Mouse (Mus musculus): Measurements from ENCODE around the gene Itgae. TPM values are rescaled to one million over a fixed set of nuclear protein-coding genes. Genes with fewer than 3 reads are reported as not detected.

Itgae gene
- polyA plus RNA-seq, 1 experiment: 24.6 TPM

DNA sequence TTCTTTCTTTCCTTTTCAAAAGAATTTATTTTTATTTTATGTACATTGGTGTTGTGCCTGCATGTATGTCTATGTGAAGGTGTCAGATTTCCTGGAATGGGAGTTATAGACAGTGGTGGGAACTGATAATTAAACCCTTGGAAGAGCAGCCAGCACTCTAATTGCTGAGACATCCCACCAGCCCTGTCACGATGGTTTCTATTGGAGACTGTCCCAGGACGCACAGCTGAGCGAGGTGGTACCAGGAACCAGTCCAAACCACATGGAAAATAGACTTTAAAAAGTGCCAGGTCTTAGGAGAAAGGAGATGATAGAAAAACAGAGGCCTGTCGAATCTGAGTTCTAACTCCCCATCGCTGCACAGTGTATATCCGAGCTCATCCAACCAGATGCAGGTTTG is 64.7 kb downstream of the Itgae start:
- H3K27me3 ChIP-seq (ENCODE audit: control insufficient read depth, insufficient read depth, low read length): no peaks in the 10 kb centered on the region; the same call in 1 of the 2 replicates
- no peaks in the 10 kb centered on the region for H3K36me3 ChIP-seq (ENCODE audit: control insufficient read depth, insufficient read depth, low read length)
- H3K27ac ChIP-seq (ENCODE audit: control insufficient read depth, insufficient read depth, low read length): no peak overlapping the region
- no peak overlapping the region for H3K4me3 ChIP-seq (ENCODE audit: control insufficient read depth, insufficient read depth, low read length)
- no peaks in the 10 kb centered on the region for H3K4me1 ChIP-seq (replicated peaks; ENCODE audit: control insufficient read depth, insufficient read depth, low read length)
- WGBS: 77% methylated on average over 6 of the region's 6 CpGs
- DNase-seq: no peak
- TF ChIP-seq CTCF (IDR thresholded peaks at IDR 0.05; ENCODE audit: borderline replicate concordance, control insufficient read depth, extremely low read depth, insufficient read depth, low read length, poor library complexity) (no peak), POLR2A (IDR thresholded peaks at IDR 0.05; ENCODE audit: control insufficient read depth, extremely low read depth, insufficient read depth, low read length, poor library complexity) (no peak)

DNA sequence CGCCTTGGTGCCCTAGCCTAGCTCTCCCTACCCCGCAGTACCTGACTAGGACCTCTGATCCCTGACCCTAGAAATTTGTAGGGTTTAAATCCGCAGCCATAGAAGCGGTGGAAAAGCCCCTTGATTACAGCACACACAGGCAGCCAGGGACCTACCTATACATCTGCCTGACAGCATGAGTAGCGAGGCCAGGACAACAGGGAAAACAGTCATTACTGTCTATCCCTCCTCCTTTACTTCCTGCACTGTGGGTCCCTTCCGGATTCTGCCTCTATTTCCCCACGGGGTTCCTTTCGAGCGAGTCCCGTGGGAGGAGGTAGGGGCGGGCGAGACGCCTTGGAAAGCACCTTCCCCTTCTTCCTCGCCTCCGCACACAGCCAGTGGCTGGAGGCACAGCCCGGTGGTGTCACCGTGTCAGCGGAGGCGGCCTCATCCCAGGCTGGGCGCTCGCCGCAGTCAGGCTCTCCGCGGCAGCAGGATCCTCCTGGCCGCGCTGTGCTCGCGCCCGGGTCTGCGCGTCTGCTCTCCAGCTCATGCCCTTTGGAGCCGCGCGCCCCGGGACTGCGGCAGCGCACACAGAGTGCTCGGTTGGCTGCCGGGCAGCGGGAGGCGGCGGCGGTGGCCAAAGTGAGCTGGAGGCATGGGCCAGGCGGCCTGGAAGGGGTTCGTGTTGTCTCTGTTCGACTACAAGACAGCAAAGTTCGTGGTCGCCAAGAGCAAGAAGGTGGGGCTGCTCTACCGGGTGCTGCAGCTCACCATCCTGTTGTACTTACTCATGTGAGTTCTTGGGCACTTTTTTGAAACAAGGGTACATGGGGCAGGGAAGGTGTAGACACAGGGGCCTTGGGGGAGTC is 69.8 kb downstream of the Itgae start, which contains the start of gene P2rx5:
Gene P2rx5 (plus strand): TSS at position 465 of the 854 bp plus-strand sequence.
- Histone ChIP-seq H3K27me3 (ENCODE audit: control insufficient read depth, insufficient read depth, low read length) (no peaks in the 10 kb centered on the region; the same call in 1 of the 2 replicates), H3K36me3 (ENCODE audit: control insufficient read depth, insufficient read depth, low read length) (no peaks in the 10 kb centered on the region), H3K27ac (ENCODE audit: control insufficient read depth, insufficient read depth, low read length) (no peak within 1 kb of the TSS), H3K4me1 (replicated peaks; ENCODE audit: control insufficient read depth, insufficient read depth, low read length) (no peaks in the 10 kb centered on the region), H3K4me3 (ENCODE audit: control insufficient read depth, insufficient read depth, low read length) (0 out of 2 replicates have a peak within 1 kb of the TSS, but pooled peaks have one; percentile 4)
- TF ChIP-seq CTCF (IDR thresholded peaks at IDR 0.05; ENCODE audit: borderline replicate concordance, control insufficient read depth, extremely low read depth, insufficient read depth, low read length, poor library complexity): no peak
- TF ChIP-seq POLR2A (IDR thresholded peaks at IDR 0.05; ENCODE audit: control insufficient read depth, extremely low read depth, insufficient read depth, low read length, poor library complexity): no peak
- no peak for DNase-seq
- 6% methylated on average over 49 of the region's 49 CpGs for WGBS

DNA sequence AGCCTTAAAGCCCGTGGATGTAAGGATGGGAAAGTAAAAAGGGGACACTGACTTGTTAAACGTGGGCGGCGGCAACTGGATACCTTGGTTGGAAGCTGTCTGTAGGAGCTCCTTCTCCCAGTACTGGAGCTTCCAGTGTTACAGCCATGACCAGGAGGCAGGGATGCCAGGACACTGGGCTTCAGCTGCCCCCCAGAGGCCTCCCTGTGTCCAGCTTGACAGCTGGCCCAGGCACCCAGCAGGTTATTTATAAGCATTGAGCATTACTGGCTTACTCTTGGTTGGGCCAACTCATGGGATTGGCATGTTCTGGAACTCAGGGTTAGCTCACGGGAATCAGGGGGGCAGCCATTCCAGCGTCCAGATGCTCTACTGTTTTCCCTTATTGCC is 70.4 kb downstream of the Itgae start:
- H3K27ac ChIP-seq (ENCODE audit: control insufficient read depth, insufficient read depth, low read length): no peak overlapping the region
- no peaks in the 10 kb centered on the region for H3K4me1 ChIP-seq (replicated peaks; ENCODE audit: control insufficient read depth, insufficient read depth, low read length)
- no peaks in the 10 kb centered on the region; the same call in 1 of the 2 replicates for H3K27me3 ChIP-seq (ENCODE audit: control insufficient read depth, insufficient read depth, low read length)
- WGBS: 47% methylated on average over 6 of the region's 6 CpGs
- no peak overlapping the region for H3K4me3 ChIP-seq (ENCODE audit: control insufficient read depth, insufficient read depth, low read length)
- TF ChIP-seq POLR2A (IDR thresholded peaks at IDR 0.05; ENCODE audit: control insufficient read depth, extremely low read depth, insufficient read depth, low read length, poor library complexity) (no peak), CTCF (IDR thresholded peaks at IDR 0.05; ENCODE audit: borderline replicate concordance, control insufficient read depth, extremely low read depth, insufficient read depth, low read length, poor library complexity) (no peak)
- H3K36me3 ChIP-seq (ENCODE audit: control insufficient read depth, insufficient read depth, low read length): no peaks in the 10 kb centered on the region
- no peak for DNase-seq

DNA sequence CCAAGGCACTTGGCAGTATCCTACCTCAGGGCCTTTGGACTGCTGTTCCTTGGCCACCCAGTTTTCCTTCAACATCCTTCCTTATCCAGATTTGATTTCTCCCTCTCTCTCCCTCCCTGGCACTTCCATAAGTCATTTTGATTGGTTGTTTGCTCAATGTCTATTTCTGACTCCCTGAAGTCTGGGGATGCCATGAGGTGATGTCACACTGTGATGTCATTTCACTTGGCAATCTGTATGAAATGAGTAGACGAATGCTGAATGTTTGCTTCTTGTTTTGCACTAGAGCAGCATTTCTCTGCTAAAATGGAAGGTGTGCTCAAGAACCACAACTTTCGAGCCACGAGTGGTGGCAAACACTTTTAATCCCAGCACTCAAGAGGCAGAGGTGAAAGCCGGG is 71.2 kb downstream of the Itgae start:
- WGBS: 86% methylated on average over 4 of the region's 4 CpGs
- H3K27me3 ChIP-seq (ENCODE audit: control insufficient read depth, insufficient read depth, low read length): no peaks in the 10 kb centered on the region; the same call in 1 of the 2 replicates
- no peak overlapping the region for H3K27ac ChIP-seq (ENCODE audit: control insufficient read depth, insufficient read depth, low read length)
- H3K4me3 ChIP-seq (ENCODE audit: control insufficient read depth, insufficient read depth, low read length): no peak overlapping the region
- no peak for TF ChIP-seq CTCF (IDR thresholded peaks at IDR 0.05; ENCODE audit: borderline replicate concordance, control insufficient read depth, extremely low read depth, insufficient read depth, low read length, poor library complexity)
- no peak for TF ChIP-seq POLR2A (IDR thresholded peaks at IDR 0.05; ENCODE audit: control insufficient read depth, extremely low read depth, insufficient read depth, low read length, poor library complexity)
- no peaks in the 10 kb centered on the region for H3K36me3 ChIP-seq (ENCODE audit: control insufficient read depth, insufficient read depth, low read length)
- no peak for DNase-seq
- no peaks in the 10 kb centered on the region for H3K4me1 ChIP-seq (replicated peaks; ENCODE audit: control insufficient read depth, insufficient read depth, low read length)

DNA sequence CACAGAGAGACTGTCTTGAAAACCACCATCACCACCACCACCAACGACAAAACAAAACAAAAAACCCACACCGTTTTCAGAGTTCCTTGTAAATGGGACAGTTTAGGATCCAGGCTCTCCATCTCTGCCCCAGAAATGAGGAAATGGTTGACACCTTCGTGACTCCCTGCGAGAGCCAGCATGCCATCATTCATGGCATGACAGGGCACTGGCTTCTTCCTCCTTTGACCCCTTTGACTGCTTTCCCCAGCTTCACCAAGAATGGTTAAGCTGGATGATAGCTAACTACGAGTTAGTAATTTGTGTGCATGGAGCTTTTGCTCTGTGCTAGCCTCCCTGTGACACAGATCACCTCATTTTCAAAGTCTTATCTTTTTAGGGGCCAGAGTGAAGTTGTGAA is 71.9 kb downstream of the Itgae start:
- TF ChIP-seq CTCF (IDR thresholded peaks at IDR 0.05; ENCODE audit: borderline replicate concordance, control insufficient read depth, extremely low read depth, insufficient read depth, low read length, poor library complexity) (no peak), POLR2A (IDR thresholded peaks at IDR 0.05; ENCODE audit: control insufficient read depth, extremely low read depth, insufficient read depth, low read length, poor library complexity) (no peak)
- 13% methylated on average over 5 of the region's 5 CpGs for WGBS
- no peak for DNase-seq

DNA sequence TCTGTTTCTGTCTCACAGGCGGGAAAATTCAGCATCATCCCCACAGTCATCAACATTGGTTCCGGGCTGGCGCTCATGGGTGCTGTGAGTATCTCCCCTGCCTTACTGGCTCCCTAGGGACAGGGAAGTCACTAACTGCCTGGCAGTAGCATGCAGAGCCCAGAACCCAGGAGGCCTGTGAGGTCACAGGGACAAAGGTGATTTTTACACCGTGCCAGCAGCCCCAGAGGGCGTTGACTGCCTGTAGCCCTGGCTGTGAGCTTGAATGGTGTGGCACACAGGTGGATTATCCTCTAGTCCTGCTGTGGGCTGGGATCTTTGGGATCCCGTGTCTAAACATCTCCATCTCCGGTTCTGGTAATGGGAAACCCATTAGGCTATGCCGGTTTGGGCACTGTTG is 77.7 kb downstream of the Itgae start:
- H3K4me3 ChIP-seq (ENCODE audit: control insufficient read depth, insufficient read depth, low read length): no peak overlapping the region
- H3K36me3 ChIP-seq (ENCODE audit: control insufficient read depth, insufficient read depth, low read length): no peaks in the 10 kb centered on the region
- H3K27me3 ChIP-seq (ENCODE audit: control insufficient read depth, insufficient read depth, low read length): no peaks in the 10 kb centered on the region
- H3K4me1 ChIP-seq (replicated peaks; ENCODE audit: control insufficient read depth, insufficient read depth, low read length): peaks cover 6% of the 10 kb centered on the region; the same call in 1 of the 2 replicates
- no peak overlapping the region for H3K27ac ChIP-seq (ENCODE audit: control insufficient read depth, insufficient read depth, low read length)
- no peak for DNase-seq
- WGBS: 96% methylated on average over 8 of the region's 8 CpGs
- no peak for TF ChIP-seq POLR2A (IDR thresholded peaks at IDR 0.05; ENCODE audit: control insufficient read depth, extremely low read depth, insufficient read depth, low read length, poor library complexity)
- no peak for TF ChIP-seq CTCF (IDR thresholded peaks at IDR 0.05; ENCODE audit: borderline replicate concordance, control insufficient read depth, extremely low read depth, insufficient read depth, low read length, poor library complexity)

More for the DNA sequence above, 71.9 kb downstream of the Itgae start:
- Histone ChIP-seq H3K4me1 (replicated peaks; ENCODE audit: control insufficient read depth, insufficient read depth, low read length) (no peaks in the 10 kb centered on the region), H3K27ac (ENCODE audit: control insufficient read depth, insufficient read depth, low read length) (no peak overlapping the region), H3K27me3 (ENCODE audit: control insufficient read depth, insufficient read depth, low read length) (no peaks in the 10 kb centered on the region; the same call in 1 of the 2 replicates), H3K36me3 (ENCODE audit: control insufficient read depth, insufficient read depth, low read length) (no peaks in the 10 kb centered on the region), H3K4me3 (ENCODE audit: control insufficient read depth, insufficient read depth, low read length) (no peak overlapping the region)
